Mouse (Mus musculus) spleen, adult 12 weeks (tissue): ENCODE measurements around the gene Olfr60.

Experiments
- DNase-seq: peaks from one replicate; pipeline ENCODE4 v3.0.0; 2022; ENCODE audit warnings: low spot score

Gene Olfr60

DNA sequence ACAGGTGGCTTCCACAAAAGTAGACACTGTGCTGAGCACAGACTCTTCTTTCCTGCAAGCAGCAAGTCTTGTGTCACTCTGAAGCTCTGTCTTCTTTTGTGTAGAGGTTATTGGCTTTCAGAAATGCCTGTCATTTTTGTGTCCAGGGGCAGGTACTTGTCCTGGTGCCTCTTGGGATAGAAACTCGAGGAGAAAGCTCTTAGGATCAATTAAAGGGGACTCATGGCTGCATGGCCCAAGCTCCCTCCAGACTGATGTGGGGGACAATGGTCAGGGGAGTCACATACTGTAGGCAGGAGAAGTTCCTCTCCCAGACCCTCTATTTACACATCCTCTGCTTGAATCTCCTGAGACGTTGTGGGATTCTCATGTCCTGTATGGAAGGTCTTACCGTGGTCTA is at the start of gene Olfr60:
Olfr60 (minus strand) TSS at position 101 of the 400 bp plus-strand sequence.
- DNase-seq = no peak

GRCm38 (mm10) chr7:140402818-140403217 is 41.3 kb upstream of the Olfr60 start, which contains the start of gene Olfr531:
Olfr531 (minus strand) TSS chr7:140402918.
- DNase-seq = no peak

GRCm38 (mm10) chr7:140376911-140377310 is 15.4 kb upstream of the Olfr60 start:
- no peak for DNase-seq

- no peak for DNase-seq
Observed at GRCm38 (mm10) chr7:140376231-140376630, 14.8 kb upstream of the Olfr60 start, which contains the start of gene Olfr530. Olfr530 (minus strand) TSS chr7:140376331.

GRCm38 (mm10) chr7:140374300-140374699 is 12.8 kb upstream of the Olfr60 start:
- no peak for DNase-seq

- no peak for DNase-seq
Observed at GRCm38 (mm10) chr7:140333717-140334116, 27.8 kb downstream of the Olfr60 start, which contains the start of gene Olfr527. Olfr527 (plus strand) TSS chr7:140334017.

- DNase-seq = no peak
Observed at GRCm38 (mm10) chr7:140329766-140330304, 31.6 kb downstream of the Olfr60 start.

- no peak for DNase-seq
Observed at GRCm38 (mm10) chr7:140321135-140321534, 40.3 kb downstream of the Olfr60 start.

DNA sequence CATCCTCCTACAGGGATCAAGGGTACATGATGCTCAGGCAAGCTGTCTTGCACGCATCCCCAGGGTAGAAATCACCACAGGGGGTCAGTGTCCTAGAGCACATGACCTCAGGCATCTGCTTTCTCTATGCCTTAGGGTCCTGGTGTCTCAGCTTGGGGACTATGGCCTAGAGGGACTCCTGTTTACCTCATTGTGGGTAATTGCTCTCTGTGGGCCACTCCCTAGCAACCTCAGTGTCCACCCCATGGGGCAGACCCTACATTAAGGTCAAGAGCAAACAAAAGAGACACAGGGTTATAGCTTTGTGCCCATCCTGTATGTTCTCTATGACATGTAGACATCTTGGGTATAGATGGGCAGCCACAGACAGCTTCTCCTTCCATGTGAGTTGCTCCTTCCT is 40.9 kb downstream of the Olfr60 start, which contains the start of gene Olfr525:
Olfr525 (plus strand) TSS at position 301 of the 400 bp plus-strand sequence.
- DNase-seq = no peak

- no peak for DNase-seq
Observed at GRCm38 (mm10) chr7:140319861-140320385, 41.5 kb downstream of the Olfr60 start.

GRCm38 (mm10) chr7:140299416-140299815 is 62.1 kb downstream of the Olfr60 start:
- DNase-seq = no peak

GRCm38 (mm10) chr7:140296876-140297275 is 64.6 kb downstream of the Olfr60 start:
- no peak for DNase-seq

- no peak for DNase-seq
Observed at GRCm38 (mm10) chr7:140295746-140296145, 65.7 kb downstream of the Olfr60 start.
